Comparison of ENCODE assay signal across 8 mouse cellular contexts in the genomic region with DNA sequence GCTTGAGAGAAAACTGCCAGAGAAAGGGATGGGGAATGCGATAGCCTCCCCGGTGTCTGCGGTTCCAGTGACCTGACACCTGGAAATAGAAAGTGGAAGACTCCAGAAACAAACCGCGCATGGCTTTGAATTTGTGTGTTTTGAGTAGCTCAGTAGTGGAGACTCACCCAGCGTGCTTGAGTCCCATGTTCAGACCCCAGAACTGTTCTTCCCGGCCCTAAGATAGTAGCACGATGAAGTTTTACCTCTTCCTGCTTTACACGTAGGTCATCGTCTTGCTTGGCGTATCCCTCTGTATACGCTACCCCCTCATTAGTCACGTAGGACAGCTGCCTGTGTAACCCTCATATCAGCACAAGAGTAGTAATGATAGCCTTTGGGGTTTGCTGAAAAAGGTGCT. TPM values are rescaled to one million over a fixed set of nuclear protein-coding genes. Genes with fewer than 3 reads are reported as not detected.
DNase-seq lines count a peak whose midpoint lies in the region; ATAC-seq and TF ChIP-seq lines count a peak whose summit lies in the region.

No protein-coding gene starts in this region.

- H3K4me2 ChIP-seq in lung, embryonic 14.5 days = peak overlapping the region; percentile 90
- peak overlapping the region; percentile 70 for H3K4me2 ChIP-seq in embryonic facial prominence, embryonic 11.5 days (ENCODE audit: low read depth, low read length)
- H3K4me2 ChIP-seq in intestine, embryonic 14.5 days (ENCODE audit: low read length) = peak overlapping the region; percentile 86
- peak overlapping the region; percentile 93 for H3K4me2 ChIP-seq in midbrain, embryonic 16.5 days (ENCODE audit: low read length)

- H3K9me3 ChIP-seq in lung, embryonic 14.5 days (ENCODE audit: low read depth, low read length) = no peaks in the 10 kb centered on the region
- H3K9me3 ChIP-seq in embryonic facial prominence, embryonic 11.5 days (replicated peaks; ENCODE audit: control insufficient read depth, low read length) = no peaks in the 10 kb centered on the region
- no peaks in the 10 kb centered on the region for H3K9me3 ChIP-seq in intestine, embryonic 14.5 days (ENCODE audit: control insufficient read depth, low read length)
- no peaks in the 10 kb centered on the region for H3K9me3 ChIP-seq in midbrain, embryonic 16.5 days (replicated peaks; ENCODE audit: control insufficient read depth, low read length, poor library complexity, severe bottlenecking)

- no peak for TF ChIP-seq CTCF in lung, embryonic 14.5 days (IDR thresholded peaks at IDR 0.05; ENCODE audit: low read depth)

- ATAC-seq in lung, embryonic 14.5 days (ENCODE audit: insufficient read depth) = peak; percentile 36
- no peak for ATAC-seq in embryonic facial prominence, embryonic 11.5 days (replicated peaks; ENCODE audit: insufficient number of reproducible peaks, low FRiP score, low TSS enrichment, low read depth)
- ATAC-seq in intestine, embryonic 14.5 days (replicated peaks; ENCODE audit: low FRiP score, low TSS enrichment, low read depth) = peak; percentile 42; the same call in 1 of the 2 replicates
- peak; percentile 9; the same call in 1 of the 2 replicates for ATAC-seq in midbrain, embryonic 16.5 days

- peak overlapping the region; percentile 84 for H3K4me3 ChIP-seq in lung, embryonic 14.5 days (ENCODE audit: low read depth, low read length)
- peak overlapping the region; percentile 85 for H3K4me3 ChIP-seq in embryonic facial prominence, embryonic 11.5 days (ENCODE audit: low read depth, low read length)
- H3K4me3 ChIP-seq in intestine, embryonic 14.5 days (ENCODE audit: low read depth, low read length) = peak overlapping the region; percentile 54
- H3K4me3 ChIP-seq in midbrain, embryonic 16.5 days (ENCODE audit: low read depth, low read length) = peak overlapping the region; percentile 86

- under 1% methylated on average over 13 of the region's 13 CpGs for WGBS in lung, embryonic 14.5 days
- WGBS in embryonic facial prominence, embryonic 11.5 days = 8% methylated on average over 13 of the region's 13 CpGs
- 6% methylated on average over 13 of the region's 13 CpGs for WGBS in intestine, embryonic 14.5 days
- WGBS in midbrain, embryonic 16.5 days = 6% methylated on average over 13 of the region's 13 CpGs

- DNase-seq in lung, embryonic 14.5 days = no peak
- DNase-seq in lung, postnatal 14 days = no peak
- DNase-seq in embryonic facial prominence, embryonic 11.5 days (ENCODE audit: low spot score) = no peak
- DNase-seq in intestine, embryonic 14.5 days (ENCODE audit: low spot score) = no peak
- DNase-seq in right cerebral cortex, postnatal 10 days (ENCODE audit: low spot score in 2 of 2) = no peak
- DNase-seq in gastrocnemius, postnatal 4 days (ENCODE audit: low spot score in 2 of 2) = no peak
- no peak for DNase-seq in B cell, adult 2 months

- peak overlapping the region; percentile 77 for H3K9ac ChIP-seq in lung, embryonic 14.5 days
- H3K9ac ChIP-seq in embryonic facial prominence, embryonic 11.5 days (replicated peaks; ENCODE audit: low read length) = peak overlapping the region; percentile 96
- peak overlapping the region; percentile 78 for H3K9ac ChIP-seq in intestine, embryonic 14.5 days (ENCODE audit: low read length)
- peak overlapping the region; percentile 91 for H3K9ac ChIP-seq in midbrain, embryonic 16.5 days (ENCODE audit: low read depth, low read length)

- no peaks in the 10 kb centered on the region for H3K27me3 ChIP-seq in lung, embryonic 14.5 days (ENCODE audit: insufficient read depth, low read length)
- H3K27me3 ChIP-seq in embryonic facial prominence, embryonic 11.5 days (ENCODE audit: control insufficient read depth, insufficient read depth, low read length) = no peaks in the 10 kb centered on the region
- no peaks in the 10 kb centered on the region for H3K27me3 ChIP-seq in intestine, embryonic 14.5 days (replicated peaks; ENCODE audit: control insufficient read depth, insufficient read depth, low read length)
- H3K27me3 ChIP-seq in midbrain, embryonic 16.5 days (ENCODE audit: control insufficient read depth, insufficient read depth, low read depth, low read length) = no peaks in the 10 kb centered on the region

- no peaks in the 10 kb centered on the region for H3K36me3 ChIP-seq in lung, embryonic 14.5 days (ENCODE audit: insufficient read depth)
- no peaks in the 10 kb centered on the region for H3K36me3 ChIP-seq in embryonic facial prominence, embryonic 11.5 days (replicated peaks; ENCODE audit: control insufficient read depth, insufficient read depth, low read depth, low read length)
- no peaks in the 10 kb centered on the region for H3K36me3 ChIP-seq in intestine, embryonic 14.5 days (ENCODE audit: control insufficient read depth, insufficient read depth, low read length)
- no peaks in the 10 kb centered on the region for H3K36me3 ChIP-seq in midbrain, embryonic 16.5 days (ENCODE audit: control insufficient read depth, insufficient read depth, low read length)

- 0 out of 2 replicates have a peak, but pooled peaks cover 5% of the 10 kb centered on the region for H3K4me1 ChIP-seq in lung, embryonic 14.5 days (ENCODE audit: insufficient read depth)
- H3K4me1 ChIP-seq in embryonic facial prominence, embryonic 11.5 days (ENCODE audit: control insufficient read depth, insufficient read depth, low read length) = no peaks in the 10 kb centered on the region; the same call in 1 of the 2 replicates
- H3K4me1 ChIP-seq in intestine, embryonic 14.5 days (replicated peaks; ENCODE audit: control insufficient read depth, insufficient read depth, low read length) = peaks cover 29% of the 10 kb centered on the region
- H3K4me1 ChIP-seq in midbrain, embryonic 16.5 days (ENCODE audit: control insufficient read depth, insufficient read depth, low read length) = peaks cover 15% of the 10 kb centered on the region

- H3K27ac ChIP-seq in lung, embryonic 14.5 days (ENCODE audit: low read depth) = peak overlapping the region; percentile 93
- peak overlapping the region; percentile 74 for H3K27ac ChIP-seq in embryonic facial prominence, embryonic 11.5 days (replicated peaks; ENCODE audit: low read depth, low read length)
- peak overlapping the region; percentile 81 for H3K27ac ChIP-seq in intestine, embryonic 14.5 days (ENCODE audit: low read depth)
- H3K27ac ChIP-seq in midbrain, embryonic 16.5 days (ENCODE audit: low read length) = peak overlapping the region; percentile 84

RNA-seq across cellular contexts. Expression of a gene that starts 0.6 kb away (rescaled TPM):
- polyA plus RNA-seq in lung, embryonic 14.5 days (2014; fragmentation: Nextera tagmentation; extraction: Ambion mirVana) = 38.7 and 42.6 TPM in 2 replicates
- polyA plus RNA-seq in embryonic facial prominence, embryonic 11.5 days (2014; fragmentation: Nextera tagmentation; extraction: Ambion mirVana) = 33.4 and 38.5 TPM in 2 replicates
- 43.3 and 48.9 TPM in 2 replicates for polyA plus RNA-seq in intestine, embryonic 14.5 days (2014; fragmentation: Nextera tagmentation; extraction: Ambion mirVana)
- polyA plus RNA-seq in midbrain, embryonic 16.5 days (2015; fragmentation: Nextera tagmentation; extraction: Ambion mirVana) = 94.6 and 111 TPM in 2 replicates
- total RNA-seq in gastrocnemius, postnatal 4 days (2021) = 10 to 100 TPM; 32.4 to 32.9 TPM

RNA-seq across cellular contexts. Expression of a gene that starts 20.7 kb away (rescaled TPM):
- not detected in 2 replicates for polyA plus RNA-seq in lung, embryonic 14.5 days (2014; fragmentation: Nextera tagmentation; extraction: Ambion mirVana)
- polyA plus RNA-seq in embryonic facial prominence, embryonic 11.5 days (2014; fragmentation: Nextera tagmentation; extraction: Ambion mirVana) = 2.2 and 2.6 TPM in 2 replicates
- 0.68 TPM in 1 of 2 replicates, not detected in the other for polyA plus RNA-seq in intestine, embryonic 14.5 days (2014; fragmentation: Nextera tagmentation; extraction: Ambion mirVana)
- polyA plus RNA-seq in midbrain, embryonic 16.5 days (2015; fragmentation: Nextera tagmentation; extraction: Ambion mirVana) = 2.6 and 2.7 TPM in 2 replicates
- total RNA-seq in gastrocnemius, postnatal 4 days (2021) = not detected

RNA-seq across cellular contexts. Expression of a gene that starts 50.3 kb away (rescaled TPM):
- 16.4 and 18.9 TPM in 2 replicates for polyA plus RNA-seq in lung, embryonic 14.5 days (2014; fragmentation: Nextera tagmentation; extraction: Ambion mirVana)
- polyA plus RNA-seq in embryonic facial prominence, embryonic 11.5 days (2014; fragmentation: Nextera tagmentation; extraction: Ambion mirVana) = 13.9 and 16.4 TPM in 2 replicates
- polyA plus RNA-seq in intestine, embryonic 14.5 days (2014; fragmentation: Nextera tagmentation; extraction: Ambion mirVana) = 15.4 and 17.5 TPM in 2 replicates
- polyA plus RNA-seq in midbrain, embryonic 16.5 days (2015; fragmentation: Nextera tagmentation; extraction: Ambion mirVana) = 32.5 and 33.2 TPM in 2 replicates
- 10 to 100 TPM; 13.3 to 13.6 TPM for total RNA-seq in gastrocnemius, postnatal 4 days (2021)
